Mouse (Mus musculus) mouse embryonic stem cell (cell line): Measurements from ENCODE around the gene Anapc15-ps.
"Not testable (repeated sequence)": the region's sequence is repeated elsewhere in the genome, so short reads cannot be mapped to it uniquely, and the experiment has no call there.

Source experiments
- in situ Hi-C, 2 experiments: fragments of 300-500 bp; cut with MboI; formaldehyde crosslinking; loops; 1 replicate in 1 of 2; 3 replicates in 1 of 2; pipeline ENCODE4 v1.14.3; 2019 to 2020; ENCODE audit warnings: low sequenced_read_pairs in 2 of 2, low pct_unique_long_range_greater_than_20kb in 1 of 2, mixed read lengths in 1 of 2; ENCODE audit not compliant: unreplicated experiment in 1 of 2

Gene Anapc15-ps

DNA sequence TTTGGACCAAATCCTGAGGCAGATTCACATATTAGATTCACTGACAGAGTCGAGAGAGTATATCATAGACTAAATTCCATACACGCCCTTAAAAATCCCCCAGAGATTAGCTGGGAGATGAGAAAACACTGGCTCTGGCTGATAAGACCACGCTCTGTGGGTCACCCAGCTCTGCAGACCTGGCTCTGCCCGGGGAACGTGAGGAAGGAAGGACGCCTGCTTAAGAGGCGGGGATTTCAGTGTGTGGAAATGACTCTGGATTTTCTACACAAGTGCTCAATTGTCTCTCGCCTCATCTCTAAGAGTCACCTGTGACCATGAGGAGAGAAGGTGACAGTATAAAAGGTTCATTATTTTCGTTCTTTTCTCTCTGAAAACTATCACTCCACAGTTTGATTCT is 26.1 kb downstream of the Anapc15-ps start:
- in situ Hi-C loops, result no loop called here

DNA sequence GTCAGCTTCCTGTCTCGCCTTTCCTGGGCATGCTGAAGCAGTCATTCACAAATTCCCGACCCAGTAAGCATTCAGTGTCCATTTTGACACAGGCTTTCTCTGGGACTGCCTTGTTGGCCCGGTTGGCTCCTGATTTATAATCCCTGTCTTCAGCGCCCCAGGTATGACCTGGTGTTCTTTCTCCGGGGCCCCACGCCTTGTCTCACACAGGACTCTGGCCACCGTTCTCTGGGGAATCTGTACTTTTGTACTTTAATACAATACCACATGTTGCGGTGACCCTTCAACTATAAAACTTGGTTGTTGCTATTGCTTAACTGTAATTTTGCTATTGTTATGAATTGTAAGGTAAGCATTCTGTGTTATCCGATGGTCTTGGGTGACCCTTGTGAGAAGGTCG is 26.7 kb downstream of the Anapc15-ps start:
- in situ Hi-C loops, result no loop called here

DNA sequence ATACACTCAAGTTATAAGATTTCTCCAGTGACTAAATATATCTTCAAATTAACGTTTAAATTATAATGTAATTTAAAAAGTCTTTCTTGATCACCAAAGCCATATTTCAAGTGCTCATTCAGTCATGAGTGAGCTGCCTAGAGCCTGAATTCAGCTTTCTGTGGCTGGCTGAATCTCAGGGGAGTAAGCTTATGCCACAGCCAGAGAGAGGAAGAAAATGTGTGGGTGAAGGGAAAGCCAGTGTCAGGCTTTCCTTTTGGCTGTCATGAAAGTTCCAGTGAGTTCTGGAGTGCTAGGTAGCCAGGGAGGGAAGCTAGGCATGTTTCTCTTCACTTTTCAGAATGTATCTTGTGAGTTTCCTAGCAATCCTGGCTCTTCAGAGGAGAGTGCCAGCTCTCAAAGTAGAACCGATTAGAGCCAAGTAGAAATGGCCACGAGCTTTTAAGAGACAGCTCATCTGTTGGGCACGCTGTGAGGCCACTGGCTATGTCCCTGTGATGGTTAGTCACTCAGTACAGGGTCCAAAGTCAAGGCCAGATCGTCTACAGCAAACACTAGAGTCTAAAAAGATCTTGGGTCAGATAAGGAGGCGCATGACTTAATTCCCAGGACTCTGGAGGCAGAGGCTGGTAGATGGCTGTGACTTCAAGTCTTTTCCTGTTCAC is 29.4 kb downstream of the Anapc15-ps start:
- in situ Hi-C loops, result no loop called here

DNA sequence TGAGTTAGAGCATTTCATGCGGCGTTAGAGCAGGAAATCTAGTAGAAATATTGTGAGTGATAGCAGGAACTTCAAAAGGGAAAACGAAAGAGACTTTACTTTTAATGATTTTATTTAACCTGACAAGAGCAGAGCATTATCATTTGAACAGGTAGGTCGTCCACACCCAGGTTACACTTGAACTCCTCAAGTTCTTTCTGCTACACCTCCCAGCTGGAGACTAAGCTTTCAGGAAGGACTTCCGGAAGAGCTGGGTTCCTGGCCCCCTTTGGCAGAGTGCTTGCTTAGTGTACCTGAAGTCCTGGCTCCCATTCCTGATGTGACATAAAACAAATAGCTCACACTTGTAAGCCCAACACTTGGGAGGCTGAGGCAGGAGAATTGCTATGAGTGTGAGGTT is 30.2 kb downstream of the Anapc15-ps start:
- in situ Hi-C loops, result no loop called here

DNA sequence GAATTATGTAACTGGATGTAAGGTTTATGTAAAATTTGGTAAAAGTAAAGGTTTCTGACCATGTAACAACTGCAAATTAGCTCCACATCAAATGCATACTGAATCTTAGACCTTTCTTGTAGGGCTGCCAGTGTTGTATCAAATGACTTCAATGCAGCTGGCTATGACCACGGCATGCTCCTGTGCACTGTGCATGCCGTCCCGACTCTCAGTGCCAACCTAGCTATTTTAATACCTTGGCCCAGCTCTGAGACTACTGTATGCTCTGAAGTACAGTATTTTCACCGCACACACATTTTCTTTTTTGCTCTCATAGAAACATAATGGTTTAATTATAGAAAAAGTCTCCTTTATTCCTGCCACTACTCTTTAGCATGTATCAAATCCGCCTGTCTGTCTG is 31.9 kb downstream of the Anapc15-ps start:
- in situ Hi-C loops, result no loop called here

DNA sequence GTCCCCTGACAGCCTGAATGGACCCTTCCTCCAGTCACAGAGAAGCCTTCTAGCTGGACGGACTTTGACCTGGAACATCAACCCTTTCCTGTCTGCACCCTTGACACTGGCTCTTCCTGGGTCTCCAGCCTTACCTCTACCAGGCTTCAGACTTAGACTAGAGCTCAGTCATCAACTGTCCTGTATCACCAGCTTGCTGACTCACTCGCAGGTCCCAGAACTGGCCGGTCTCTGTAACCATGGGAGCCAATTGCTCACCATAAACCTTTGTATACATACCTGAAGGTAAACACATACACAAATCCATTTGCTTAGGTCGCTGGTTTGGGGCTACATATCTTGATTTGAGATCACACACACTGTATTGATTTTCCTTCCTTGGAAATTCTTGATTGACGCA is 33.8 kb downstream of the Anapc15-ps start:
- in situ Hi-C loops, result no loop called here

DNA sequence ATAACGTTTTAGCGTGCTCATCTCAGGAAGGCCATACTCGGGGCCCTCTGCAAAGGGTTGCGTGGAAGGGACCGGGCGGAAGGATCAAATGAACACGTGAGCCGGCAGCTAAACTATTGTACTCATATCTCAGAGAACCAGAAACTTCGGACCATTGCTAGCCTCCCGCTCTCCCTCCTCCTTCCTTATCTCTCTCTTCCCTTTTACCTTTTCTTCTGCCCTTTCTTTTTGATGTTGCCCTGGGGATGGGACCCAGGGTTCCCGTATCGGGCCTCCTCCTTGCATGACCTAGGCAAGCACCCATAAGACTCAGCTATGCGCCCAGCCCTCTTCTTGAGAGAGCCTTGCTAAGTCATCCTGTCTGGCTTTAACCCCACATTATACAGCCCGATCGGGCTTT is 38.5 kb downstream of the Anapc15-ps start:
- in situ Hi-C loops, result no loop called here

DNA sequence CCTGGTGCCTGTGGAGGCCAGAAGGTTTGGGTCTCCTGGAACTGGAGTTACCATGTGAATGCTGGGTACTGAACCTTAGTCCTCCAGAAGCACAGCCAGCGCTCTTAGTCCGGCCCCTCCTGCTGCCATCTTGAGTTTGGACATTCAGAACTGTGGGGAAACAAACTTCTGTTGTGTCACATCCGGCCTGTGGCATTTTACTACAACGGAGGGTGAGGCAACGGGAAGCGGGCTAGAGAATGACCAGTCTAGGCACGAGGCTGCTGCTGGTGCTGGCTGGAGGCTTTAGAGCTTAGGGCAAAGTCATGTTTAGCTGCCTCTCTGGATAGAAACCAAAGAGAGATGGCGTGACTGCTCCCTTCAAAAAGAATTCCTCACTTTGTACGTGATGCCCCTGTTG is 39.0 kb downstream of the Anapc15-ps start:
- in situ Hi-C loops, result no loop called here

DNA sequence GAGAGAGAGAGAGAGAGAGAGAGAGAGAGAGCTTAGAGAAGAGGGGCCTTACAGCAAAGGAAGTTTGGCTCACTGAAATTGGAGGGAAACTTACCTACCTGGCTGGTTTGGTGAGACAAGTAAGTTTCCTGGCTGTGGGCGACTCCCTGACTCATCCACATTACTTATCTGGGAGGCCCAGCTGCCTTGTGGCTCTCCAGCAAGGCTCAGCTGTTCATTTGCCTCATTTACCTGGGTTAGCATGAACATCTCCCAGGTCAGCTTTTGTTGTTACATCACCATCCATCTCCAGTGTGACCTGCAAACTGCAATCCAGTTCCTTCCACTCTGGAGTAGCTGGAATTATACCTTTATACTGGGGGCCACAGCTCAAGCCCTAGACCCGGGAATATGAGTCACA is 41.7 kb downstream of the Anapc15-ps start:
- in situ Hi-C loops, result no loop called here

DNA sequence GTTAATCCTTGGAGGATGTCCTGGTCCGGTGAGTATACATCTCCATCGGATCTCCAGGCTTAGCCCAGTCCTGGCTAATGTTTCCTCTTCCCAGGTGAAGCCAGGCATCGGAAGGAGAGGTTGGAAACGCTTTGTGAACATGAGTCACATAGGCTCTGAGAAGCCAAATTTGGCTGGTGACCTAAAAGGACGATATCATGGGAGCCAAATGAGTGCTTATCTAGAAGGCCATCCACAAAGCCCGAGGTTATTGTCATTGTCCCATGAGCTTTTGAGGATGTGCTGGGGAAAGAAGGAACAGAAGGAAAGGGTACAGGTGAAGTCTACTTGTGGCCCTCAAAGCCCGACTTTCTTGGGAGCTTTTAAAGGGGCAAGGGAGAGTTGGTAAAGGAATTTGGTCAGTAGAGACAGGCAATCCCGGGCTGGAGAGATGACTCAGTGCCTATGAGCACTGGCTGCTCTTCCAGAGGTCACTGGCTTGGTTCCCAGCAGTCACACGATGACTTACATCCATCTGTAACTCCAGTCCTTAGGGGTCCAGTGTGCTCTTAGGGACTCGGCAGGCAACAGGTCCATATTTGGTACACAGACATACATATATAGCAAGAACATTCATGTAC is 42.4 kb downstream of the Anapc15-ps start:
- in situ Hi-C loops, result no loop called here

DNA sequence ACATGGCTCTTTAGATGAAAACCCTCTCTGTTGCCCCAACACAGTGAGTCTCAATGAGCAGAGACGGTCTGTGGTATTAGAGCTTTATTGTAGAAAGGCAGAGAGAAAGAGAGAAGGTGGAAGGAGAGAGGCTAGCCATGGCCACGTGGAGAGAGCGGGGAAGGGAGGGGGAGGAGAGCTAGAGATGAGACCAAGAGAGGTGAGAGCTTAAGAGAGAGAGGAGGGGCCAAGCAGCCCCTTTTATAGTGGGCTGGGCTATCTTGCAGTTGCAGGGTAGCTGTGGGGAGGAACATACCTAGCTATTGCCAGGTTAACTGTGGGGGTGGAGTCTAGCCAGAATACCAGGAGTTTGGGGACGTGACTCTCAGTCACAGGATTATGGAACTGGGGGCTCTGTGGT is 43.1 kb downstream of the Anapc15-ps start:
- in situ Hi-C loops, result not testable (repeated sequence)

DNA sequence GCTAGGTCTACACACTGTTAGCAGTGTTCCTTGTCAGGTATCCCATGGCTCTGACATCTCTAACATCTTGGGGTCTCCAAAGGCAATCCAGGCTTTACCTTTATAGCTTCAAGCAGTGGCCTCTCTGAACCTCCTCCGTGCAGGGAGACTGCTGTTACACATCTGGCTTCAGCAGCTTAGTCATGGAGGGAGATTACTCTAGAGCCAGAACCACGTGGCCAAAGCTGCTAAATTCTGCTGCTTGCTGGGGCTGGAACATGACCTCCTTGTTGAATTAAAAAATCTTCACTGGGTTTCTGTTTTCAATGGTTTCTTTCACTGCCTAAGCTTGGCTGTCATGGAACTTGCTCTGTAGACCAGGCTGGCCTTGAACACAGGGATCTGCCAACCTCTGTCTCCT is 44.9 kb downstream of the Anapc15-ps start:
- in situ Hi-C loops, result no loop called here

DNA sequence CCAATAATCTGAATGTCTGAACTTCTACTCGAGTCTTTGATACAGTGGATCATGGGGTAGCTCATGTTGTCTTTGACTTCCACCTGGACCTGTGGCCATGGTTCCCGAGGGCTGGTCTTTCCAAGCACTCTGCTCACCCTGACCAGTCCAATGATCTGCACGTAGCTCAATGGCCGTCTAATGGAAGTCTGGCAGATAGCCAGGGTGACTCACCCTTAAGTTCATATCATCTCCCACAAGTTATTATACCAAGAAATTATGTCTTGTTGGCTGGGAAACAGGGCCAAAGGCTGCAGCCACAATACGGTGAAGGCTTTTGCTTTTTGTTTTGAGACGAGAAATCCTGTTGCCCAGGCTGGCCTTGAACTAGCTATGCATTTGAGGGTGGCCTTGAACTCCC is 45.9 kb downstream of the Anapc15-ps start:
- in situ Hi-C loops, result no loop called here

DNA sequence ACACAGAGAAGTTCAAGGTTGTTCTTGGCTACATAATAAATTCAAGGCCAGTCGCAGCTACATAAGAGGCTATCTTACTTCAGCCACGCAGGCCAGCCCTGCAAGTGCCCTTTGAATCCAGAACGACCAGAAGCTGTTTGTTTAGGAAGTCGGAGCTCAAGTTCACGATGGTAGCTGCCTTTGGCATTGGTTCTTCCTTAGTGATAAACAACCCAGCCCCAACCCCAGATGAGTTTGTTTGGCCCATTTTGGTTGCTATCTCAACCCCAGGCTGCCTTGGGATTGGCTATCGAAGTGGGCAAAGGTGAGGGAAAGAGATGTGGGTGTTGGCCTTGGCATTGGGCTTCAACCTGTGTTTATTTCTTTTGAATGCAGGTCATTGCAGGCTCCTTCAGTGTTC is 48.0 kb downstream of the Anapc15-ps start:
- in situ Hi-C loops, result no loop called here

DNA sequence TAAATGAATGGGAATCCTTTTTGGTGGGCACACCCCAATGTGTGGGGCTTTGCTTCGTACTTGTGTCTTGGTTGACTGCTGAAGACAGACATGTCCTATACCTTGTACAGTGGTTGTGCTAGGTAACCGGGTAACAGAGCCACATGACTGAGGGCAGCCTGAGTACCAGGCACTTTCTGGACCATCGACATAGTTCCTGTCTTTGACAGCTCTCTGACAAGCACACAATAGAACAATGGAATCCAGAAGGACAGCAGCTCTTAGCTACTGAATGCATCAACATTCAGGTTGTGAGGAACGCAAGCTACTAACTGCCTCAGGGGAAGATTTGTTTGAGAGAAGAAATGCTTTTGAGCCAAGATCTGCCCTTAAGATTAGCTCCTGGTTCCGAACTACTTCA is 49.2 kb downstream of the Anapc15-ps start:
- in situ Hi-C loops, result no loop called here

DNA sequence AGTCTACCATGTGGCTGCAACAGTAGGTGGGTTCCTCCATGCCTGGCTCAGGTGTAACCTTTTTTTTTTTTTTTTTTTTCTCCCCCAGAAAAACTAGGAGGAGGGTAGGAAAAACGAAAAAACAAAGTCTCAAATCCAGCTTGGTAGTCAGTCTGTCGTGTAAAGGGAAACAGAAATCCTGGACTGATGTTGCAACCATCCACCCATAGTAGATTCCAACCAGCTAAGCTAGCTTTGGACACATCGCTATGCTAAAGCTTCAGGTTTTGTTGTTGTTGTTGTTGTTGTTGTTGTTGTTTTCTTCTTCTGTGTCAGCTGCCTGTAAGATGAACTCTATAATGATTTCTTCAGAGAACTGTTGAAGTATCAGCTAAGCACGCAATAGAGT is 49.7 kb downstream of the Anapc15-ps start:
- in situ Hi-C loops, result no loop called here
